Mouse (Mus musculus): ENCODE data around the gene Mipep. TPM values are rescaled to one million over a fixed set of nuclear protein-coding genes. Genes with fewer than 3 reads are reported as not detected.
A peak's percentile ranks its signal among the peaks of the same experiment; 100 is the strongest.

Mipep gene
- total RNA-seq (2021): 10 to 100 TPM; 23.7 to 24.9 TPM
- long read RNA-seq, experiment 1, transcript Mipep-201 (19 exons, 3,015 nt): major isoform, 72 of 81 reads
- long read RNA-seq, experiment 1, partial matches to known transcripts: 4 of 81 reads
- long read RNA-seq, experiment 1, other reads (novel, unspliced or antisense): 5 of 81 reads
- long read RNA-seq, experiment 2, transcript Mipep-201 (19 exons, 3,015 nt): major isoform, 47 of 55 reads
- long read RNA-seq, experiment 2, partial matches to known transcripts: 2 of 55 reads
- long read RNA-seq, experiment 2, other reads (novel, unspliced or antisense): 6 of 55 reads

DNA sequence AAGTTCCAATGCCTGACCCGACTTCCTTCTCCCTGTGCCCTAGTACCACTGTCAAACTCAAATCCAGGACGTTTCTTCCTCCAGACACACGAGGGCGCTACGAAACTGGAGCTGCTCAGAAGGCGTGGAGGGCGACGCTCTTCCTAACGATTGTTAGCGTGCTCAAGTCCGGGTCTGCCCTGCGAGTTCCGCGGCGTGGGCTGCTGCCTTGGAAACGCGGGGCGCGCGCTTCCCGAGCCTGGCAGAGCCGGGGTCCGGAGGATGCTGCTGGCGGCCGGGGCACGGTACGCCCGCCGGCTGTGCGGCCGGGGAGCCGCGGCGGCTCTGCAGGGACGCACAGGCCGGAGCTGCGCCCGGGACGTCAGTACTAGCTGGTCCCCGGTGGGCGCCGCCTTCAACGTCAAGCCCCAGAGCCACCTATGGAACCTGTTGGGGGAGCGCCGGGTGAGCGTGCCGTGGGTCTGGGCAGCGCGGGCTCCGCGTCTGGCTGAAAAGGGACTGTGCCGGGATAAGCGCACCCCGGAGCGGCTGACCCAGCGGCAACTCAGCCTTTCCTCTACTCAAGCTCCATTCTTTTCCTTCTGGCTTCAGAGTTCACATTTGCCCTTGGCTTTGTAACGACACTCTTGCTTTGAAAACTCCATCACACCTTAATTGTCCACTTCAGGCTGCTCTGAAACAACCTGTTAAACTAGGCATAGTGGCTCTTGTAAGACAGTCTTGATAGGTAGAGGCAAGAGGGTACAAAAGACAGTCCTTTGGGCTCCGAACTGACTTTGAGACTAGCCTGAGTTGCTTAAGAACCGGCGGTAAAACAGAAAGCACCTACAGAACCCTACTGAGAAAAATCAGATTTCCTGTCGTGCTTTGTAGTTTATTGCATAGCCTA lies at the start of gene Mipep:
Gene Mipep, plus strand, starts transcription at position 147 of the 889 bp plus-strand sequence.
- intact Hi-C loops (cut with DNase I): no loop called here
- peak; percentile 83 to 88 for DNase-seq (ENCODE audit: low spot score in 2 of 2)

DNA sequence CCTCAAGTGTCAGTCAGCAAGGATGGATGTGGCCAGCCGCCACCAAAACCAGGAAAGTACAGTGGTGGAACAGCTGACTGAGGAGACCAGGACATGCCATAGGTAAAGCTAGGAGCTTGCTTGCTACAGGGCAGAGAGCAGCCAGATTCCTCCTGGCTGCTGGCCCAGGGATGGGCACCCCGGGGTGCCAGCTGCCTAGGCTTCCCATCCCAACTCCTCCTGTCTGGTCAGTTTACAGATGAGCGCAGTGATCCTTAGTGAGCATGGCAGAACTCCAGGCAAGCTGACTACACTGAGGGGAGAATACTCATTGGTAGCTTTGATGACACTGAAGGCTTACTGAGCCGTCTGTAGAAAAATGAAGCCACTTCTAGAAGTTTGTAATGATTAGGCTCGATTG lies 49.2 kb upstream of the Mipep start:
- intact Hi-C loops (cut with DNase I): loop anchor here (5.0 kb wide), 1 partner anchor 37 kb away; no protein-coding TSS in a partner anchor
- DNase-seq (ENCODE audit: low spot score in 2 of 2): no peak

DNA sequence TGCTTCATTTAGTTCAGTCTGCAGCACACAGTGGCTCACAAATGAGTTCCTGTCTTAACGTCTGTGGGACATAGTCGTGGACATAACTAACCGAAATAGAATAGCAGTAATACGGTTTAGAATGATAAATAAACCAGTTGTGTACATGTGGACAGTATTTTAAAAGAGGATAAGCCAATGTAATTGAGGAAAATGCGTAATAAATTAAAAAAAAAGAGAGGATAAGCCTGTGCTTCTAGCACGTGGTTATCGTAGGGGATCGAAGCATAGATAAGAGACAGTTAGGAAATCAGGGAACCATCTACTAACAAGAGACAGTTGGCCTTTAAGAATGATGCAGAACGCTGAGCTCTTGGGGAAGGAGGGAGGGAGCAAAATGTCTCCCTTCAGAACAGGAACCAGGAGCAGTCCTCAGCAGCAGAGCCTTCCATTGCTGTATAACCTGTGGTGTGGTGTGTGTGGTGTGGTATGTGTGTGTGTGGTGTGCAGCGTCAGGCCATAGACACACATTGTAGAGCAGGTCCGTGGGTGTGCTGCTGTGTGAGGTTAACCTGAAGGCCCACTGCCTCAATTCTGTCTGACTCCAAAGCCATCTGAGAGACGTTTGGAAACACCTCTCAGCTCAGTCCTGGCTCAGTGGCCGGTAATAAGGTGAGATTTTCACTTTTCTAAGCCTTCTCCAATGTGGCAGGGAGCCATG lies 48.4 kb upstream of the Mipep start:
- no peak for DNase-seq (ENCODE audit: low spot score in 2 of 2)
- intact Hi-C loops (cut with DNase I): loop anchor here (5.0 kb wide), 1 partner anchor 36 kb away; no protein-coding TSS in a partner anchor

DNA sequence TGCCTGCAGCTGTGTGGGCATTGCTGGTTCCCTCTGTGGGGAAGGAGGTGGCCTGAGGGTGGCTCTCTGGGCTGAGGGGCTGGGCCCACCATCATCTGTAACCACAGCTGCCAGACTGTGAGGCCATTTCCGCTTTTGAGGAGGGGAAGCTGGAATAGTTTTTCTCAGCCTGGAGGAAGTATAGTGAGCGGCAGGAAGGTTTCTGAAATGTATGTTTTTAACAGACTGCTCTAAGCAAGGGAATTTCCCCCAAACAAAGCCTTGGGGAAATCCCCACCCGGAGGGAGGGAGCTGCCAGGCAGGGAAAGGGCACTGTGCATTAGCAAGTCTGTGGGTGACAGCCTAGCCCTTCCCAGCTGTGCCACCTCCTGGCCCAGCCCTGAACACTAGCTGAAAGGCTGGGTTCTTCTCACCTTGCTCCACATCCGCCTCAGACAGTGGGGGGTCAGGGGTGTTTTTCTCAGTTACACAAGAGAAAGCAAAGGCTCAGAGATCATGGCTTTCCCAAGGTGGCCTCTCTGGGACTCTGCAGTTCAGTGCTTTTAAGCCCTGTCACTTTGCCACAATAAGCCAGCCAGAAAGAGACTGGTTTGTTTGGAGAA lies 47.7 kb upstream of the Mipep start:
- intact Hi-C loops (cut with DNase I): loop anchor here (5.0 kb wide), 1 partner anchor 36 kb away; no protein-coding TSS in a partner anchor
- peak; percentile 19 to 40 for DNase-seq (ENCODE audit: low spot score in 2 of 2)

DNA sequence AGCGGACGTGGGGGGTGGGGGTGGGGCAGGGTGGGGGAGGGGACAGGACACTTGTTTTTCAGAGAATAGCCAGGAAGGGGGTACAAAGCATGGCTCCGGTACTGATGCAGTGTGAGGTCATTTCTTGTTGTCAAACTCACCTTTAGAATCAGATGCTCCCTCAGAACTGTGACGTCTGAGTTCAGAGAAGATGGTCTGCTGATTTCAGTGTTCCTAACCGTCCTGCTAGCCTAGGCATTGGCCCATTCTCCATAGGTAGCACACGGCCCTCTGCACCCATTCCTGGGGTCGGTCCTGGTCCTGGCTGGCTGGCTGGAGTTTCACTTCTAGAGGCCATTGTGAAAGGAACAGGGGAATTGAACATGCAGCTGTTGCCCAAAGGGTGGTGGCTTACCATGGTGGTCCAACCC lies 47.2 kb upstream of the Mipep start:
- intact Hi-C loops (cut with DNase I): loop anchor here (5.0 kb wide), 1 partner anchor 35 kb away; no protein-coding TSS in a partner anchor
- DNase-seq (ENCODE audit: low spot score in 2 of 2): no peak

DNA sequence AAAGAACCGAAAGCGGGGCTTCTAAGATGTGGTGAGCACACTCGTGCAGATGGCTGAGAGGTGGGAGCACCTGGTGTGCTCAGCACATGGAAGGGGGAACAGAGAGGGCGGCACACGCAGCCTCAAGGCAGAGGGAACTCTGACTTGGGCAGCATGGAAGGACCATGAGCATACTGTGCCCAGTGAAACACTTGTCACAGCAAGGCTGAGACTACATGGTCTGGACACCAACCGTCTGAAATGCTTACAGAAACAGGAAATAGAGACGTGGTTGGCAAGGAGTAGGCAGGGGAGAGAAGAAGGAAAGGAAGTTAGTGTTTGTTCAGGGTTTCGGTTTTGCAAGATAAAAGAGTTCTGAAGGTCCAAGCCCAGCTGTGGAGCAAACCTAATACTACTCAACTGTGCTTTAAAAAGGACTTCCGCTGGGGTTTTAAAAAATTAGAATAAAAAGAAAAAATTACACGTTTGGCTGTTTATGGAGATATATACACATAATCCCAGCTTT lies 45.9 kb upstream of the Mipep start:
- peak in 1 of 2 experiments; percentile 26 for DNase-seq (ENCODE audit: low spot score in 2 of 2)

DNA sequence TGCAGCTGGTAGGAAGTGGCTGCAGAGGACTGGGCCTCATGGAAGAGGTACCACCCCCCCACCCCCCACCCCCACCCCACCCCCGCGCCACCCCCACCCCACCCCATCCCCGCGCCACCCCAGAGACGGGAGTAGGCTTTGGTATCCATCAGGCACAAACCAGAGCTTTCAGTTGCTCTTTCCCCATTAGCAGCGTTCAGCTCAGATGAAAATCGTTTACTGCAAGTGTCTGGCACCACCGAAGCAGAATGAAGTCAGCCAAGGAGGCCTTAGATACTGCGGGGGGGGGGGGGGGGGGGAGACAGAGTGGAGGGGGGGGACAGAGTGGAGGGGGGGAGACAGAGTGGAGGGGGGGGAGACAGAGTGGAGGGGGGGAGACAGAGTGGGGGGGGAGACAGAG lies 45.2 kb upstream of the Mipep start:
- intact Hi-C loops (cut with DNase I): loop anchor here (5.0 kb wide), 1 partner anchor 33 kb away; no protein-coding TSS in a partner anchor
- DNase-seq (ENCODE audit: low spot score in 2 of 2): no peak

More for the DNA sequence above, 45.9 kb upstream of the Mipep start:
- intact Hi-C loops (cut with DNase I): loop anchor here (5.0 kb wide), 1 partner anchor 34 kb away; no protein-coding TSS in a partner anchor

- intact Hi-C loops (cut with DNase I): loop anchor here (5.0 kb wide), 1 partner anchor 33 kb away; no protein-coding TSS in a partner anchor
- DNase-seq (ENCODE audit: low spot score in 2 of 2): no peak
Observed at GRCm38 (mm10) chr14:60739616-60740015, 44.8 kb upstream of the Mipep start.

DNA sequence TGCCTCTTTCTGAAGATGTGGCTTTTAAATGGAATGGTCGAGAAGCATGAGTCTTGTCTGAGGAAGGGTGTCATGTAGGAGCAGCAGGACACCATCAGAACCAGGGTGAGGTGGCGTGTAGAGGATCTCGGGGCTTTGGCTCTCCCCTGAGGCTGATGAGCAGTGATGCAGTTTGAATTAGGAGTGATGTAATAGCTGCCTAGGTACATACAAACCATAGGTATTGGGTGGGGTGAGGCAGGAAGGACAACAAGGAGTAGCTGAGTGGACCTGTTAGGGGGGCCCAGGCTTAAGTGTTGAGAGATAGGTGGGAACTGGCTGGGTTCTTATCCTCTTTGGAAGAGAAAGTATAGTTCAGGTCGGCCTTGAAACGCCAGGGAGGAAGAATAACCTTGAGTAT lies 43.9 kb upstream of the Mipep start:
- DNase-seq (ENCODE audit: low spot score in 2 of 2): no peak
- intact Hi-C loops (cut with DNase I): no loop called here

- DNase-seq (ENCODE audit: low spot score in 2 of 2): no peak
- intact Hi-C loops (cut with DNase I): no loop called here
Observed at GRCm38 (mm10) chr14:60741033-60741432, 43.3 kb upstream of the Mipep start.

DNA sequence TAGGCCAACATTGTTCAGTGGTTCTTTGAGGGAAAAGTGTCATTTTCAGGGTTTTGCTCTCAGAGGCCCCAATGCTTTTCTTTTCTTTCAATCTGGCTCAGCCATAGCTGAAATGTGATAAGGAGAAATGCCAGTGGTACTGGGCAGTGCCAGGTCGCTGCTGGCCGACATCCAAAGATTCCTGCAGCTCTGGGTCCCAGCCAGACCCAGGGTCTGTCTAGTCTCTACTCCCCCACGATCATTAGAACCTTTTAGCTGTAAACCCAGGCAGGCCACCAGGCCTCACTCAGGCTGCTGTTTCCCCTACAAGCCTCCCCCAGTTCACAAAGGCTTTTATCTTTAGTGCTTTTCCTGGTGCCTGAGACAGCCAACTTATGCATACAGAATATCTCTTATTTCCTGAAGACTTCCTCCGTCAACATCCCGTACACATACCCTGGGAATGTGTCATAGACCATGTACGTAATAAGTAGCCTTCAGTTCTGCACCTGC lies 42.8 kb upstream of the Mipep start:
- DNase-seq (ENCODE audit: low spot score in 2 of 2): no peak
- intact Hi-C loops (cut with DNase I): no loop called here

DNA sequence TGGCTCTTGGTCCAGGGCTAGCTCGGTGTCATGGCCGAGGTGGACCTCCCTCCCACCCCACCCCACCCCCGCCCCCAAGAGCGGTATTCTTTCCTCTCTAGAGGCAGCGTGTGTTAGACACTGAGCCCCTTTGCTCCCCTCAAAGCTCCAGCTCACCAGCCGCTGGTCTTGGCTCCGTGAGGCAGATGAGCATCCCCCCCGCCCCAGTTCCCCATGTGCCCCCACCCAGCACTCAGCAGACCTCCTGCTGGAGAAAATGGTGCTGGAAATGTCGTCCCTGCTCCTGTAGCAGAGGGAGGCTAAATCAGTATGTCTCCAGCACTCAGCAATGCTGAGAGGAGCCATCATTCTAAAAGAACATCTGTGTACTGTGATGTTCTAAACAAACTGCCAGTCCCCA lies 40.7 kb upstream of the Mipep start:
- intact Hi-C loops (cut with DNase I): no loop called here
- DNase-seq (ENCODE audit: low spot score in 2 of 2): no peak

GRCm38 (mm10) chr14:60745201-60745600 lies 39.2 kb upstream of the Mipep start:
- intact Hi-C loops (cut with DNase I): no loop called here
- no peak for DNase-seq (ENCODE audit: low spot score in 2 of 2)

DNA sequence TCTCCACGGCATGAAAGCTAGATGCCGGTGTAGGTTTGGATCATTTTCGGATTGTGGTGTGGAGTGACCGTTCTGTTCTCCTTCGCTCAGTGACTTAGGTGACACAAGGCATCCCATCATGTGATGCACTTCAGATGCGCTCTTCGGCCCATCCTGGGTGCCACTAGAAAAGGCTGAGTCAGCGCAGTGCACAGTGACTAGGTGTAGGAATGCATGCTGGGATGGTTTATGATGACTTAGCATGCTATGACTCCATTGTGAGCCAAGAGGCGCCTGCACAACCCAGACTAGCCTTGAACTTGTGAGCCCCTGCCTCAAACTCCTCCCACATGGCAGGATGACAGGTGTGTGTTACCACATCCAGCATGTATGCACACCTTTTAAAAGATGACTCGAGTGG lies 38.2 kb upstream of the Mipep start:
- DNase-seq (ENCODE audit: low spot score in 2 of 2): no peak
- intact Hi-C loops (cut with DNase I): no loop called here

- no peak for DNase-seq (ENCODE audit: low spot score in 2 of 2)
- intact Hi-C loops (cut with DNase I): no loop called here
Observed at GRCm38 (mm10) chr14:60747154-60747870, 37.1 kb upstream of the Mipep start.

DNA sequence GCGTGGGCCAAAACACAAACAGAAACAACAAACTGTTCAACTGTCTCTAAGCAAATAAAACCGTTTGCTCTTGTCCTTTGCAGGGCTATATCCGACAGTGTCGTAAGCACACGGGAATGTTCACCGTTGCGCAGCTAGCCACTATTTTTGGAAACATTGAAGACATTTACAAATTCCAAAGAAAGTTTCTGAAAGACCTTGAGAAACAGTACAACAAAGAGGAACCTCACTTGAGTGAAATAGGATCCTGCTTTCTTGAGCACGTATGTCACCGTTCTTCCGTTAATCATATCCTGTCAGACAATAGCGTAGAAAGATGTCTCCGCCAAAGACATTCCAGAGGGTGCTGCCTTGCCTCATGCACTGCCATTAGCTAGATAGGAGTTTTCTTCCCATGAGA lies 34.5 kb upstream of the Mipep start:
- intact Hi-C loops (cut with DNase I): no loop called here
- DNase-seq (ENCODE audit: low spot score in 2 of 2): no peak

DNA sequence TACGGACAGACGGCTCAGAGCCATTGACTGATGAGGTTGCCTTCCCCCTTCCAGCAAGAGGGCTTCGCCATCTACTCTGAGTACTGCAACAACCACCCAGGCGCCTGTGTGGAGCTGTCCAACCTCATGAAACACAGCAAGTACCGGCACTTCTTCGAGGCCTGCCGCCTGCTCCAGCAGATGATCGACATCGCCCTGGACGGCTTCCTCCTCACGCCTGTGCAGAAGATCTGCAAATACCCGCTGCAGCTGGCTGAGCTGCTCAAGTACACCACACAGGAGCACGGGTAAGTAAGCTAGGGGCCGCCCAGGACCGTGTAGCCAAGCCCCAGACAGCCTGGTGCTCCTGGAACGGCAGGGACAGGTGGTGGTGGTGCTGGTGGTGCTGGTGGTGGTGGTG lies 32.8 kb upstream of the Mipep start:
- DNase-seq (ENCODE audit: low spot score in 2 of 2): no peak
- intact Hi-C loops (cut with DNase I): no loop called here

All from left cerebral cortex, postnatal 14 days (tissue).